Mouse (Mus musculus): ENCODE data around the gene Eif2b2.

GRCm38 (mm10) chr12:85177740-85178239, 41.5 kb upstream of the Eif2b2 start, which contains the start of gene Pgf:
- TF ChIP-seq CTCF (IDR thresholded peaks at IDR 0.05; ENCODE audit: low read depth): no peak
- TF ChIP-seq EP300 (IDR thresholded peaks at IDR 0.05; ENCODE audit: low read depth): no peak
